Mouse (Mus musculus) cerebral cortex, adult 2 months (tissue): ENCODE data around the gene Tmx4.

Experiments used
- WGBS: fragments of 180-500 bp; shearing (Covaris S2); methylation state at CpG from one replicate; pipeline ENCODE4 v1.1.7; 2018; 5-methylcytosine and 5-hydroxymethylcytosine counted together

Gene Tmx4

GRCm38 (mm10) chr2:134643514-134644300 lies at the start of gene Tmx4:
TSS of gene Tmx4 (minus strand) at chr2:134644145.
- WGBS = under 1% methylated on average over 57 of the region's 57 CpGs

GRCm38 (mm10) chr2:134692125-134692524 lies 48.2 kb upstream of the Tmx4 start:
- WGBS = 60% methylated on average over 1 of the region's 1 CpGs

GRCm38 (mm10) chr2:134691055-134691454 lies 47.1 kb upstream of the Tmx4 start:
- WGBS = 81% methylated on average over 7 of the region's 7 CpGs

GRCm38 (mm10) chr2:134682326-134682725 lies 38.4 kb upstream of the Tmx4 start:
- WGBS = 76% methylated on average over 3 of the region's 3 CpGs

GRCm38 (mm10) chr2:134681271-134681961 lies 37.5 kb upstream of the Tmx4 start:
- 10% methylated on average over 9 of the region's 9 CpGs for WGBS

GRCm38 (mm10) chr2:134679567-134679966 lies 35.6 kb upstream of the Tmx4 start:
- WGBS = 74% methylated on average over 3 of the region's 3 CpGs

- 88% methylated on average over 1 of the region's 1 CpGs for WGBS
Observed at GRCm38 (mm10) chr2:134675465-134675864, 31.5 kb upstream of the Tmx4 start.

- 80% methylated on average over 5 of the region's 5 CpGs for WGBS
Observed at GRCm38 (mm10) chr2:134673604-134674003, 29.7 kb upstream of the Tmx4 start.

- 29% methylated on average over 4 of the region's 4 CpGs for WGBS
Observed at GRCm38 (mm10) chr2:134656477-134656876, 12.5 kb upstream of the Tmx4 start.

- WGBS = 84% methylated on average over 5 of the region's 5 CpGs
Observed at GRCm38 (mm10) chr2:134652759-134653158, 8.8 kb upstream of the Tmx4 start.

- 33% methylated on average over 3 of the region's 3 CpGs for WGBS
Observed at GRCm38 (mm10) chr2:134648999-134649398, 5.1 kb upstream of the Tmx4 start.

GRCm38 (mm10) chr2:134645752-134646151 lies 1.8 kb upstream of the Tmx4 start:
- WGBS = 58% methylated on average over 3 of the region's 3 CpGs

GRCm38 (mm10) chr2:134645166-134645565 lies 1.2 kb upstream of the Tmx4 start:
- 34% methylated on average over 4 of the region's 4 CpGs for WGBS

GRCm38 (mm10) chr2:134644301-134644912 lies 462 bp upstream of the Tmx4 start:
- WGBS = 21% methylated on average over 6 of the region's 6 CpGs

- 76% methylated on average over 5 of the region's 5 CpGs for WGBS
Observed at GRCm38 (mm10) chr2:134641372-134641771, 2.6 kb downstream of the Tmx4 start.

- 38% methylated on average over 1 of the region's 1 CpGs for WGBS
Observed at GRCm38 (mm10) chr2:134640398-134640797, 3.5 kb downstream of the Tmx4 start.

GRCm38 (mm10) chr2:134628541-134628940 lies 15.4 kb downstream of the Tmx4 start:
- 100% methylated on average over 2 of the region's 2 CpGs for WGBS

- 96% methylated on average over 6 of the region's 6 CpGs for WGBS
Observed at GRCm38 (mm10) chr2:134591081-134591694, 52.8 kb downstream of the Tmx4 start.

- WGBS = 55% methylated on average over 4 of the region's 4 CpGs
Observed at GRCm38 (mm10) chr2:134585243-134585642, 58.7 kb downstream of the Tmx4 start.

- 89% methylated on average over 3 of the region's 3 CpGs for WGBS
Observed at GRCm38 (mm10) chr2:134559422-134559821, 84.5 kb downstream of the Tmx4 start.

GRCm38 (mm10) chr2:134554221-134554727 lies 89.7 kb downstream of the Tmx4 start, which contains the start of gene Hao1:
TSS of gene Hao1 (minus strand) at chr2:134554368.
- WGBS = 85% methylated on average over 8 of the region's 8 CpGs

- WGBS = 13% methylated on average over 4 of the region's 4 CpGs
Observed at GRCm38 (mm10) chr2:134549770-134550169, 94.2 kb downstream of the Tmx4 start.
